Mouse (Mus musculus) midbrain, postnatal 0 days (tissue): ENCODE measurements at regions not wholly inside any gene's neighbourhood (a gene's known extent, or its start where the extent isn't known, plus 50 kb on each side); places are given as distances from the start of the nearest gene placed in this dataset.

Experiments used
- ATAC-seq: fragments of 200-750 bp; cut with Nextera tagmentation; 2 replicates; pipeline ENCODE4 v1.8.0; 2017; ENCODE audit warnings: moderate number of reproducible peaks, mild to moderate bottlenecking, moderate TSS enrichment, moderate library complexity; ENCODE audit not compliant: low FRiP score
- DNase-seq: peaks from one replicate; pipeline ENCODE4 v3.0.0-alpha.2; 2015; ENCODE audit warnings: low spot score
- H3K27ac ChIP-seq: fragments of 300-500 bp; sonication (generic); 2 replicates; pipeline ENCODE4 v1.5.1; 2014; ENCODE audit warnings: low read depth, mild to moderate bottlenecking, low read length, mixed read lengths
- H3K27me3 ChIP-seq: fragments of 300-500 bp; sonication (generic); 2 replicates; pipeline ENCODE4 v1.6.1; 2014; ENCODE audit warnings: low read length, control low read depth, mixed read lengths; ENCODE audit not compliant: insufficient read depth
- H3K36me3 ChIP-seq: fragments of 300-500 bp; sonication (generic); 2 replicates; pipeline ENCODE4 v1.6.1; 2014; ENCODE audit warnings: low read length, control low read depth, mixed read lengths; ENCODE audit not compliant: insufficient read depth
- H3K4me1 ChIP-seq: fragments of 300-500 bp; sonication (generic); 2 replicates; pipeline ENCODE4 v1.6.1; 2014; ENCODE audit warnings: mild to moderate bottlenecking, control low read depth, antibody characterized with exemption, low read length, mixed read lengths; ENCODE audit not compliant: insufficient read depth
- H3K4me2 ChIP-seq: fragments of 300-500 bp; sonication (generic); 2 replicates; pipeline ENCODE4 v1.6.1; 2014; ENCODE audit warnings: low read depth, mild to moderate bottlenecking, low read length, mixed read lengths; ENCODE audit not compliant: poor library complexity, severe bottlenecking
- H3K4me3 ChIP-seq: fragments of 300-500 bp; sonication (generic); 2 replicates; pipeline ENCODE4 v1.5.1; 2014; ENCODE audit warnings: low read depth, mild to moderate bottlenecking, low read length, moderate library complexity
- H3K9ac ChIP-seq: fragments of 300-500 bp; sonication (generic); replicated peaks from 2 replicates; pipeline ENCODE4 v1.6.1; 2014; ENCODE audit warnings: mild to moderate bottlenecking, low read length, moderate library complexity, mixed read lengths; ENCODE audit not compliant: poor library complexity, severe bottlenecking
- H3K9me3 ChIP-seq: fragments of 300-500 bp; sonication (generic); 2 replicates; pipeline ENCODE4 v1.6.1; 2016; ENCODE audit warnings: low read length, control low read depth
- CTCF ChIP-seq: IDR thresholded peaks from 2 replicates; pipeline ENCODE4 v1.5.1; 2016; ENCODE audit warnings: antibody characterized with exemption, mild to moderate bottlenecking
- WGBS: fragments of 180-500 bp; shearing (Covaris S2); extraction: QIAGEN DNeasy Blood & Tissue Kit; methylation state at CpG from one replicate; pipeline ENCODE4 v1.1.7; 2014; 5-methylcytosine and 5-hydroxymethylcytosine counted together

DNA sequence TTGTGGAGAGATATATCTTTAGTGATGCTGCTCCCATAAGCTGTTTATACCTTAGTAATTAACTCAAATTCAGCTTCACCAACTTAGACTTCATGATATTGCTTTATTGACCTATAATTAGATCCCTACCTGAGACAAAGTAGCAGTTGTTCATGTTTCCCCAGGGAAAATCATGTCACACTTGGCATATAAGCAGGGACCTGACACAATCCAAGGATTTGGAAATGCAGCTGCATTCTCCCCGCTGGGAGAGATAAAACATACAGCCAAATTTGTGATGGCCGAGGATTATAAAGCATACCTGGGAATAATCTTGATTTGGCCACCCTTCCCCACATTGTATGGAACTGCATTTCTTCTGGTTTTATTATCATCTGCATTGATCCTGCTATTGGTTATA lies 55.6 kb upstream of the Tmc1 start:
- no peaks in the 10 kb centered on the region for H3K27me3 ChIP-seq
- WGBS = 80% methylated on average over 2 of the region's 2 CpGs
- no peak for TF ChIP-seq CTCF
- DNase-seq = no peak
- H3K36me3 ChIP-seq = no peaks in the 10 kb centered on the region
- H3K4me1 ChIP-seq = no peaks in the 10 kb centered on the region
- no peaks in the 10 kb centered on the region for H3K9me3 ChIP-seq
- H3K9ac ChIP-seq = no peak overlapping the region
- no peak overlapping the region for H3K27ac ChIP-seq
- no peak overlapping the region for H3K4me2 ChIP-seq
- no peak overlapping the region for H3K4me3 ChIP-seq
- ATAC-seq = no peak

DNA sequence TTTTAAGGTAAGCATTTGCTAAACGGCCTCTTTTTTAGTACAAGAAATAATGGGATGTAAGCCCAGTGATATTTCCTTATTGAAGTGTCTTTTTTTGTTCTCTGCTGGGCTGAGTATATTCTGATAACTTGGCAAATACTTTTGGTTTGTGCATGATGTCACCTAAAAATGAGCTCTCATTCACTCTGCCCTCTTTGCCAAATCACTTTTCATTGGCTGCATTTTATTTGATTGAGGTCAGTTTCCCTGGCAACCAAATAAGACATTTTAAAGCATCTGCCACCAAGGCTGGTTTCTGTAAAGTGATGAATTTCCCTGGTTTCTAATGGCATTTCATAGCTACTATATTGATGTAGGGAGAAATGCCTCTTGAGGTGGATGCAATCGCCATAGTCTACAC lies 50.4 kb upstream of the Tmc1 start:
- peak; percentile 47 for DNase-seq
- no peak for ATAC-seq
- H3K9me3 ChIP-seq = no peaks in the 10 kb centered on the region

More for the DNA sequence above, 50.4 kb upstream of the Tmc1 start:
- WGBS = 70% methylated on average over 2 of the region's 2 CpGs
- no peak overlapping the region for H3K9ac ChIP-seq
- no peak overlapping the region for H3K4me3 ChIP-seq
- no peak overlapping the region for H3K4me2 ChIP-seq
- TF ChIP-seq CTCF = no peak
- no peaks in the 10 kb centered on the region for H3K36me3 ChIP-seq
- no peak overlapping the region for H3K27ac ChIP-seq
- H3K27me3 ChIP-seq = no peaks in the 10 kb centered on the region
- no peaks in the 10 kb centered on the region for H3K4me1 ChIP-seq
